Mouse (Mus musculus) ovary, adult 10 weeks (tissue): ENCODE data around the gene Hspb8. TPM values are rescaled to one million over a fixed set of nuclear protein-coding genes. Genes with fewer than 3 reads are reported as not detected.

Source experiments
- polyA plus RNA-seq: library from polyadenylated mRNA; stranded (reverse); fragments of 350-450 nt; fragmentation: Illumina TruSeq; extraction: RNeasy Lipid Tissue Mini Kit (QIAGEN cat#74804); gene quantifications from one replicate; pipeline ENCODE4 v1.2.3, GENCODE M21; 2014

Hspb8 gene
- polyA plus RNA-seq, result 21.6 TPM

DNA sequence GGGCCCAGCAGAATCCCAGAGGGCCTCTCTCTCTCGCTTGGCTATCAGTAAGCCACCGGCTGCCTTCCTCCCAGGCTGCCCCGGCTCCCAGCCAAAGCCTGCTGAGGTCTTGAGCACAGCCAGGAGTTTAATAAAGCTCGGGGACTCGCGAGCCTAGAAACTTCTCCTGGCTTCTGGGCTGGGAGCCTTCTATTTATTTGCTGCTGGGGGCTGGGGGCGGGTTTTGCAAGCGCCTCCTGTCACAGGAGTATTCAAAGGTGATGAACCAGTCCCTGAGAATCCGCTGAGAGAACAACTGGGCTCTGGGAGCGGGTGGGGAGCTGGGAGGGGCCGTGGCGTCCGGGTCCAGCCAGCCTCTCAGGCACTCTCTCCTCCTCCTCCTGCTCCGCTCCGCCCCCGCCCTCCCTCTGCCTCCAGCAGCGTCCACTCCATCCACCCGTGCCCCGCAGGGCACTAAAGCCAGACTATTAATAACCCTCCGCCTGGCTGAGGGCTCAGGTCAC lies at the start of gene Hspb8:
Gene Hspb8, minus strand, starts transcription at position 166 of the 503 bp plus-strand sequence.

Other genes with a start within 250 kb of the Hspb8 start
- gene Ccdc60, start 133.9 kb downstream of the Hspb8 start, polyA plus RNA-seq, result 0.66 TPM
- 0.37 TPM for gene Srrm4, start 169.0 kb upstream of the Hspb8 start, polyA plus RNA-seq